Mouse (Mus musculus) layer of hippocampus, adult 2 months (tissue): ENCODE results near the gene Commd1. TPM values are rescaled to one million over a fixed set of nuclear protein-coding genes. Genes with fewer than 3 reads are reported as not detected.

Experiments used
- DNase-seq, 2 experiments: peaks; one replicate each; pipeline ENCODE4 v3.0.0; 2022; ENCODE audit warnings: low spot score in 2 of 2
- H3K27ac ChIP-seq: fragments of 200-600 bp; 2 replicates; pipeline ENCODE4 v1.8.1; 2022
- H3K4me3 ChIP-seq: fragments of 200-600 bp; 2 replicates; pipeline ENCODE4 v1.8.1; 2022; ENCODE audit warnings: mild to moderate bottlenecking
- CTCF ChIP-seq: fragments of 200-600 bp; conservative IDR thresholded peaks from 2 replicates; pipeline ENCODE4 v1.8.1; 2022; ENCODE audit warnings: antibody characterized with exemption, mild to moderate bottlenecking, moderate library complexity
- long read RNA-seq, 2 experiments: library from polyadenylated mRNA; stranded (forward); transcript quantifications; one replicate each; pipeline ENCODE4 v2.0.0; 2021; ENCODE audit warnings: borderline mapping rate in 2 of 2
- total RNA-seq, 2 experiments: library from RNA; stranded (reverse); gene quantifications; 2 replicates each; pipeline ENCODE4 v1.2.3; 2021

Commd1 gene
- 10 to 100 TPM; 51.2 to 60.4 TPM for total RNA-seq
- long read RNA-seq, experiment 1, full-length matches to known transcripts: 39 of 40 reads
- long read RNA-seq, experiment 1, partial matches to known transcripts: 0 of 40 reads
- long read RNA-seq, experiment 1, other reads (novel, unspliced or antisense): 1 of 40 reads
- long read RNA-seq, experiment 2, full-length matches to known transcripts: 56 of 59 reads
- long read RNA-seq, experiment 2, partial matches to known transcripts: 0 of 59 reads
- long read RNA-seq, experiment 2, other reads (novel, unspliced or antisense): 3 of 59 reads

DNA sequence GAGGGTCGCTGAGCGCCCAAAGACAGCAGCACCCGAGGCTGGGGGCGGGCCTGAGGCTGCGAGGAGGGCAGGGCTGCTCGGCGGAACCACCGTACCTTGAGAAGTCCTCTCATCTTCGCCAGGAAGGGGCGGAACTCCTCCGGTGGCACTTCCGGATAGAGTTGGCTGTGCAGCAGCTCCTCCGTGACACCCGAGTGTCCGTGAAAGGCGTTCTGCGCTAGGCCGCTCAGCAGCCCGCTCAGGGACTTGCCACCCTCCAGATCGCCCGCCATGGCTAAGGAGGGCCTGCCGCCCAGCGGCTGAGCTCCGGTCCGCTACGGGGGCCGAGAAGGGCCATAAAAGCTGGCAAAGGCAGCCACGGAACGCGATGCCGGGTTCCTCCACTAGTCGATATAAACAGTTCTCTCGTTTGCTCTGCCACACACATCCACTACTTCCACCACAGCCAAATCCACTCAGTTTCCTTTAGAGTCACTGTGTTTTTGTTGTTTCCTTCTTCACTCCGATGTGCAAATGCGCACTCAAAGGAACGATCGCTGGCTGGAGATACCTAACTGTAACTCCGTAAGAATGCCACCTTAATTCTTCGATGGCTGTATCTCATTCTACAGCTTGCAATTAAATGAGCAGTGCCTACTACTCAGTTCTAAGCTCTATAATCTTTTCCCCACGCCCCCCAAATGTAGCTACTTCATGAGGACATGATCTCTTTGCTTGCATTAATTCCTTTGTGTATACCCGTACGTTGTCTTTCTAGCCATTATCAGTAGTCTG lies at the start of gene Commd1, which contains the start of gene Gm28048:
TSS of gene Commd1 (minus strand) at position 399 of the 774 bp plus-strand sequence.
TSS of gene Gm28048 (minus strand) at position 107 of the 774 bp plus-strand sequence.
- peak; percentile 92 to 98 for DNase-seq
- H3K4me3 ChIP-seq: peak within 1 kb of the TSS; percentile 85
- H3K27ac ChIP-seq: peak within 1 kb of the TSS; percentile 92
- peak; percentile 87 for TF ChIP-seq CTCF

DNA sequence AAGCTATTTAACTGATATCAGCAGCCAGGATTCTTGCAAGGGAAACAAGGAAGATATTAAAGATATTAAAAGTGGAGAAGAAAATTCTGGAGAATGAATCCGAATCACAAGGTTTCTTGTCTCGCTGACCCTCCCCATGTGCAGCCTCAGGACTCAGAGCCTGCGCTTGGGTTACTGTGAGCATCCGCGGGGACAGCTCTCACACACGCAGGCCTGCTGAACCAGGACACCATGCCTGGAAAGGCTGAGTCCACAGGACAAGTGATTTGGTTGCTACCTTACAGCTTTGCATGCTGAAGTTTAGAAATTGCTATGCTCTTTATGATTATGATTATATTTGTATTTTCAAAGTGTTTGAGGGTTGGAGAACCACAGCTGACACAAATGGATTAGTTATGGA lies 47.2 kb upstream of the Commd1 start:
- no peak for TF ChIP-seq CTCF
- H3K27ac ChIP-seq: no peak overlapping the region
- no peak for DNase-seq
- no peak overlapping the region for H3K4me3 ChIP-seq

DNA sequence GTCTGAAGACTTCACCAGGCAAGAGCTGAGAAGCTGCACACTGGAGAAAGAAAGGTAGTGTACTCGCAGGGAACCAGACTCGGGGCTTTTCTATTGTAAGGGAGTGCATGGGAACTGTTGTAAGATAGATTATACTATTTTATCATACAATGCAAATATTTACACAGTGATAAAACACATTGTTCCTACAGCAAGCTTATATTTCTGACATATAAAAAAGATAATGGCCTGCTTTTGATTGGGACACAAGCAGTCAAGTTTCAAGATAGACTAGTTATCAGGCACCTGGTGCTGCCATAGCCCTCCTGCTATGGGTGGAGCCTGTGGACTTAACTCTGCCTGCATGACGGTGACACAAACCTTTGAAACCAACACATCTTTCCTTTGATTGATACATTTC lies 46.8 kb upstream of the Commd1 start:
- TF ChIP-seq CTCF: no peak
- no peak overlapping the region for H3K4me3 ChIP-seq
- DNase-seq: no peak
- no peak overlapping the region for H3K27ac ChIP-seq

DNA sequence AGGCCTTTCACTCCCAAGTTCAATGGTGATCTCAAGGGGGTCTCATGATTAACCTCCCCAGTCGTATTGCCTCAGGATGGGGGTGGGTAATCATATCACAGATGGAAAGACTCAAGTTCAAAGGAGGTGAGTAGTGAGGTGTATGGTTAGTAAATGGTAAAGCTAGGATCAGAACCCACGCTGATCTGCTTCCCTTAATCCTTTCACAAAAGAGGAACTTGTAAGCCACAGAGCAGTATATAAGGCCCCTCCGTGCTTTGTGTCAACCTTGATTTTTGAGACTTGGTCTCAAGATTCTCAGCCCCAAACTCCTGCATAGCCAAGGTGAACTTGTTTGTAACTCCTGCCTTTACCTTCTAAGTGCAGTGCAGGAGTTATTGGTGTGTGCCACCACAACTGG lies 42.0 kb upstream of the Commd1 start:
- no peak for TF ChIP-seq CTCF
- H3K27ac ChIP-seq: no peak overlapping the region
- no peak for DNase-seq
- H3K4me3 ChIP-seq: no peak overlapping the region

DNA sequence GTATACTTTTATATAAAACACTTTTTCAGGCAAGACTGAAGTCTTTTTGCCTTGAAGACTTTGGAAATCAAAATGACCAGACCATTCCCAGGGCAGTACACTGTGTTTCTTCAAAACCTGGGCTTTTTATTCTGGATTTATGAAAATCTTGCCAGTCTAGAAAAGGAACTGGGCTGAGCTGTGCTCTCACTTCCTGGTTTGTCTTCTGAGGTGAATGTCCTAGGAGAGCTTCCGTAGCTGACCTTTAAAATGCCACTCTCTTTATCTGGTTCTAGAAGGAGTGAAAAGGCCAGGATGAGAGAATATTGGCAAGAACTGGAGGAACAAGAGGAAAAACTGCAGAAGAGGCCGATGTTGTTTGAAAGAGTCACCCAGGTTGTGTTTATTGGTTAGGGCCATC lies 41.0 kb upstream of the Commd1 start:
- H3K27ac ChIP-seq: no peak overlapping the region
- DNase-seq: no peak
- no peak overlapping the region for H3K4me3 ChIP-seq
- no peak for TF ChIP-seq CTCF

DNA sequence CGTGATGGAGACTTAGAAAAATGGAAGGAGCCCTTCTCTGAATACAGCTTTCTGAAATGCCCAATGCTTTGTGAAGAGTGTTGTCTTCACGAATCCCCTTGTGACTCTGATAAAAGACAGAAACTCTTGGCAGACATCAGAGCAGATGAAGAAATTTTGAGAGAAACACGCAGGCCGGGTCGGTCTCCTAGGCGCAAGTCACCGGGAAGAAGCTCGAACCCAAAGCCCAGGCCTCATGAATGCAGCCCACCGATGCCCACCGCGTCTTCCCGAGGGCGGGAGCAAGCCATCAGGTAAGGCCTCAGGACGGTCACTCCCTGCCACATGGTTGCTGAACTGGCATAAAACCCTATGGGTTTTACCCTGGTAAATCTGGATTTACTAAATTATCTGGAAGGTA lies 38.7 kb upstream of the Commd1 start:
- H3K4me3 ChIP-seq: no peak overlapping the region
- no peak for DNase-seq
- H3K27ac ChIP-seq: no peak overlapping the region
- TF ChIP-seq CTCF: no peak

DNA sequence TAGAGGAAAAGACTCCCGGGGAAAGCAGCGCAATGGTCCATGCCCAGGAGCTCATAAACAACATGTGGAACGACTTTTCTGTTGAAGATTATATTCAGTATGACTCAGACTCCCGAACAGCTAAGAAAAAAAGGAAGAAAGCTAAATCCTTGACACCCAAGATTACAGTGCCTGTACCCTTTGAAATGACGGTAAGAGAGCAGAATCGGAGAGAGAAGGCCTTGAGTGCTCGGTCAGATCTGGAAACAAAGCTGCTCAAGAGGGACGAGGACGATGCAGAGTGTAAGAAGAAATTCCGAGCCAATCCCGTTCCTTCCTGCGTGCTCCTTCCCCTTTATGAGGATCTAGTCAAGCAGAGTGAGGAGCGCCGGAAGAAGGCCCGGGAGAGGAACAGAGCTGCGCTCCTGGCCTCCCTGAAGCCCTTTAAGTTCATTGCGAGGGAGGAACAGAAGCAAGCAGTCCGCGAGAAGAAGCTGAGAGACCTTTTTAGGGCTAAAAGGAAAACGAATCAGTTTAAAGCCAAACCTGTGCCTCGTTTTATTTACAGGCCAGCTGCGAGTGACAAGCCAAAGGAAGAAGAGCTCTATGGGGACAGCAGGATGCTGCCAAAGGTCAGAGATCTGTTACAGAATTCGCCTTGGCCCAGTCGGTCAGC lies 38.1 kb upstream of the Commd1 start:
- H3K27ac ChIP-seq: no peak overlapping the region
- no peak for DNase-seq
- TF ChIP-seq CTCF: no peak
- no peak overlapping the region for H3K4me3 ChIP-seq

DNA sequence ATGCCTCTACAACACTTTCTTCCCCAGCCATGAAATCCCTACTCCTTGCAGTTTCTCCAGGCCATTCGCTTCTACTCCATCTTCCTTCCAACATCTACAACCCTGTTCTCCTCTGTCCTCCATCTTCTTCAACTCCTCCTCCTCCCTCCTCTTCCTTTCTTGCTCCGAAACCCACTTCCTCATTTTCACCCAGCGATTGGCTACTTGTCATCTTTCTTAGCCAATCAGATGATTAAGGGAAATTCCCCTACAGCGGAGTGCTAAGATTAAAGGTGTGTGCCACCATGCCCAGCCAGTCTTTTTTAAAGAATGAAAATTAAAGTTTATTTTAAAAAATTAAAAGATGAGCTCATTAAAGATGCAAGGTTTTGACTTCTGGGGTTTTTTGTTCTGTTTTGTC lies 35.8 kb upstream of the Commd1 start:
- no peak for DNase-seq
- no peak for TF ChIP-seq CTCF
- Histone ChIP-seq H3K4me3 (no peak overlapping the region), H3K27ac (no peak overlapping the region)

DNA sequence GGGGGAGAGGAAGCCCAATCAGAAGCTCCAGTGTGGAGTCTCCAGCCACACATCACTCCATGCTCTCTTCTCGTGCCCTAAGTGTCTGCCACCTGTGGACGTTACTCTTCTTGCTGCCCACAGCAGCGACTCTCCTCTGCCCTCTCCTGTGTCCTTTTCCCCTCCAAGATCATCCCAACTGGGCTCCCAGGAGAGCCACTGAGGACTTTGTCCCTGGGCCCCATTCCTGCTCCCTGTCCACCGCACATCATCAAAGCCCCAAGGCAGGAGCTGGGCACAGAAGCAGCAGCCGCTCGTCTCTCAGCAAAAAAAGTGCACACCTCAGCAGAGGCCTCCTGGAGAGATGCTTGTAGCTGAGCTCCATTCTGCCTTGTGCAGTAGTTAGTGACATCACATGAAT lies 32.8 kb upstream of the Commd1 start:
- DNase-seq: no peak
- H3K4me3 ChIP-seq: no peak overlapping the region
- H3K27ac ChIP-seq: no peak overlapping the region
- no peak for TF ChIP-seq CTCF

DNA sequence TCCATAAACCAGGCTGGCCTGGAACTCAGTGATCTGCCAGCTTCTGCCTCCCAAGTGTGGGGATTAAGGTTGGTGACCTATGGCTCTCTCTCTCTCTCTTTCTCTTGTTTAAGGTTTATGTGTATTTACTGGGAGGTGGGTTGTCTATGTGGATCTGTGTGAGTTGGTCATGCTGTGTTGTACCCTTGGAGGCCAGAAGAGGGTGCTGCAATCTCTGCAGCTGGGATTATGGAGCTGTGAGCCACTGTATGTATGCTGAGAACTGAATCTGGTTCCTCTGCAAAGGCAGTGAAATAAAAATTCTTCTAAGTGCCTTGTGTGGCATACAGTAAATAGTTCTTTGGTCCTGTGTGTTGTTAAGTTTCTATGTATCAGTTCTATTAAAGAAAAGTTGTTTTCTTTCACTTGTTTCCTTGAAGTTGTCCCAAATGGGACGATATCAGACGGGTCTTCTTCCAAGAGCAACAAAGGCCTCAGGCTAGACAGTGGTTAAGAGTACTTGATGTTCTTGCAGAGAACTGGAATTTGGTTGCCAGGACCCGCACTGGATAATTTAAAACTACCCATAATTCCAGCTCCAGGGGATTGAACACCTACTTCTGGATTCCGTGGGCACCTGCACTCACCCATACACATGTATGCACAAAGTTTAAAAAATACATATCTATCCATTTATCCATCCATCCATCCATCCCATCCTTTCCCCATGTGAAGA lies 31.6 kb upstream of the Commd1 start:
- TF ChIP-seq CTCF: peak; percentile 50
- Histone ChIP-seq H3K27ac (no peak overlapping the region), H3K4me3 (no peak overlapping the region)
- DNase-seq: no peak

DNA sequence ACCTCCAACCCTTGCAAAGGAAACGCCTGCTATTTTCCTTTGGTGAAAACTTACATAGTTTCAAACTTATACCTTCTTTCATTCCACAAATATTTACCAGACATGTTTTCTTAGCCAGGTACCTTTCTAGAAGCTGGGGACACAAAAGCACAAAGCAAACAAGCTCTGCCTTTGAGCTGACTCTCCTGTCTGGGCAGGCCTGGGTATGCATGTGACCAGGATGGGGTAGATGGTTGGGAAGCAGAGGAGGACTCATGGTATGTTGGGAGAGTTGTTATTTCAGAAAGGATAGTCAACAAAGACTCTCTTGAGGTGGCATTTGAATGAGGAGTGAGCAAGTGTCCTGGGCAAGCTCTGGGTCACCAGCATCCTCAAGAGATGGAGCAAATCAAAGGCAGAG lies 30.9 kb upstream of the Commd1 start:
- Histone ChIP-seq H3K4me3 (no peak overlapping the region), H3K27ac (no peak overlapping the region)
- no peak for TF ChIP-seq CTCF
- no peak for DNase-seq

DNA sequence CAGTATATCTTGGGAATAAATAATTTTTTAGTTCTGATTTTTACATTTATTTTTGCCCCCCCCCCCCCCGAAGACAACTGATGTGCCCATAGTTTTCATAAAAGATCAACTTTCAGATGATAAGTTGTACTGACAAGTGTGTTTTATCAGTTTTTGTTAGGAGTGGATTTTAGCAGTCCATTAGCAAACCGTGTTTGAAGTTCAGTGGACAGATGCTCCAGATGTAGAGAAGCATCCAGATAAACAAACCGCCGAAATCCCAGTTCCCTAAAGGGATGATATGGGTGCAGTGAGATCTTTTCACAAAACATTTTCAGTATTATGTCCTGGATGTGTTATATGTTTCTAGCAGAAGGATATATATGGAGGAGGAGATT lies 26.6 kb upstream of the Commd1 start:
- H3K27ac ChIP-seq: peak overlapping the region; percentile 91
- no peak for TF ChIP-seq CTCF
- H3K4me3 ChIP-seq: peak overlapping the region; percentile 74
- DNase-seq: no peak

DNA sequence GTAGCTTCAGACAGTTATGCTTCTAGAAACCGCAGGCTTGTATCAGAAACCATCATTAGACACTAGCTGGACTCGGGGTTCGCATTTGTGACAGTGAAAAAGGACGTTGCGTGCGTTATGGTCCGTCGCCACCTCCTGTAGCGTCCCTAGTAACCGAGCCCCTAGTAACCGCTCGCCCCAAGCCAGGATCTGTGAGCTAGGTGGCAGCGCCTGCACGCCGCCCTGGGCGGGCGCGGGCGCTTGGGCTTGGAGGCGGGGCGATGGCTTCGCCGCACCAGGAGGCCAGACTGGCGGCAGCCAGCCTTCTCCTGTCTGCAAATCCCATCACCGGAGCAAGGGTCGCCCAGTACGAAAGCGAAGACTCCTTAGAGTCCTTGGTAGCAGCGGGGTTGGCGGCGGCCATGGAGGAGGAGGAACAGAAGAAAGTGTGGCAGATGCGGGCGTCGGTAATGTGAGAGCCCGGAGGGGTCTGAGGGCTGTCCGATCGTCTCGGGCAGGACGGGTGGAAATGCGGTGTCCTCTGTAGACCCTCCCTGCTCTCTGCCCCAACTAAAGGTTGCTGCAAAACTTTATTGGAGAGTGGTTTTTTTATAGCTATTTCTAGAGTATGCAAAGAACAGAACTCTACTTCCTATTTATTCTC lies 26.1 kb upstream of the Commd1 start:
- peak; percentile 70 to 78 for DNase-seq
- Histone ChIP-seq H3K27ac (peak overlapping the region; percentile 91), H3K4me3 (peak overlapping the region; percentile 74)
- peak; percentile 41 for TF ChIP-seq CTCF
